Mouse (Mus musculus): Measurements from ENCODE around the gene Bmp7.

GRCm38 (mm10) chr2:172937326-172938190 lies 2.6 kb downstream of the Bmp7 start:
- TF ChIP-seq CTCF (conservative IDR thresholded peaks at IDR 0.05; ENCODE audit: low read length), result no peak
- no peak for TF ChIP-seq POU5F1 (IDR thresholded peaks at IDR 0.05; ENCODE audit: borderline replicate concordance, low read length)
